Comparison of ENCODE assay signal across 13 mouse cellular contexts in genomic region chr1:178689512-178689911, GRCm38 (mm10).
DNase-seq lines count a peak whose midpoint lies in the region; ATAC-seq and TF ChIP-seq lines count a peak whose summit lies in the region.
"Had no signal": no experiment of that assay in that cellular context is flagged by ENCODE, and none has a peak within 500 bp of the region (broad histone marks: within the 10 kb centered on the region; RNA-seq: fewer than 3 reads in every experiment).

No protein-coding gene starts in this region.

- H3K4me1 ChIP-seq in cerebellum, adult 2 months (ENCODE audit: control insufficient read depth, insufficient read depth, low read length) = no peaks in the 10 kb centered on the region
- H3K4me1 ChIP-seq in hindbrain, embryonic 11.5 days (replicated peaks; ENCODE audit: control insufficient read depth, insufficient read depth, low read length) = no peaks in the 10 kb centered on the region
- peaks cover 27% of the 10 kb centered on the region for H3K4me1 ChIP-seq in hindbrain, embryonic 10.5 days (replicated peaks)
- H3K4me1 ChIP-seq in midbrain, postnatal 0 days (ENCODE audit: insufficient read depth, low read length) = no peaks in the 10 kb centered on the region
- peaks cover 4% of the 10 kb centered on the region; the same call in 1 of the 2 replicates for H3K4me1 ChIP-seq in midbrain, embryonic 13.5 days (replicated peaks)
- H3K4me1 ChIP-seq: liver, embryonic 13.5 days; midbrain, embryonic 15.5 days had no signal

- no peak for ATAC-seq in hindbrain, embryonic 11.5 days (ENCODE audit: low FRiP score)
- no peak for ATAC-seq in midbrain, postnatal 0 days (ENCODE audit: low FRiP score)
- ATAC-seq in midbrain, embryonic 13.5 days = no peak
- no peak for ATAC-seq in megakaryocyte, adult 5-6 weeks (ENCODE audit: poor library complexity, severe bottlenecking)
- ATAC-seq: midbrain, embryonic 15.5 days had no signal

- no peaks in the 10 kb centered on the region for H3K36me3 ChIP-seq in hindbrain, embryonic 11.5 days (ENCODE audit: control insufficient read depth, insufficient read depth, low read length)
- H3K36me3 ChIP-seq in hindbrain, embryonic 10.5 days = no peaks in the 10 kb centered on the region
- no peaks in the 10 kb centered on the region for H3K36me3 ChIP-seq in midbrain, postnatal 0 days (ENCODE audit: insufficient read depth, low read length)
- H3K36me3 ChIP-seq in midbrain, embryonic 13.5 days = no peaks in the 10 kb centered on the region
- H3K36me3 ChIP-seq: liver, embryonic 13.5 days; midbrain, embryonic 15.5 days had no signal

- H3K27me3 ChIP-seq in cerebellum, adult 2 months (ENCODE audit: control insufficient read depth, insufficient read depth, low read length) = no peaks in the 10 kb centered on the region
- H3K27me3 ChIP-seq in hindbrain, embryonic 11.5 days (ENCODE audit: control insufficient read depth, insufficient read depth, low read length) = no peaks in the 10 kb centered on the region
- no peaks in the 10 kb centered on the region for H3K27me3 ChIP-seq in hindbrain, embryonic 10.5 days (ENCODE audit: insufficient read depth, poor library complexity, severe bottlenecking)
- no peaks in the 10 kb centered on the region for H3K27me3 ChIP-seq in midbrain, postnatal 0 days (ENCODE audit: insufficient read depth, low read length)
- H3K27me3 ChIP-seq in midbrain, embryonic 13.5 days = 0 out of 2 replicates have a peak, but pooled peaks cover 4% of the 10 kb centered on the region
- H3K27me3 ChIP-seq: liver, embryonic 13.5 days; midbrain, embryonic 15.5 days had no signal

- H3K4me3 ChIP-seq in cerebellum, adult 2 months (replicated peaks; ENCODE audit: insufficient read depth, low read depth, low read length) = no peak overlapping the region
- no peak overlapping the region for H3K4me3 ChIP-seq in hindbrain, embryonic 11.5 days (ENCODE audit: low read depth, low read length)
- H3K4me3 ChIP-seq in hindbrain, embryonic 10.5 days = no peak overlapping the region
- no peak overlapping the region for H3K4me3 ChIP-seq in midbrain, postnatal 0 days (ENCODE audit: low read depth, low read length)
- H3K4me3 ChIP-seq in midbrain, embryonic 13.5 days (replicated peaks) = no peak overlapping the region
- H3K4me3 ChIP-seq: liver, embryonic 13.5 days; midbrain, embryonic 15.5 days had no signal

- no peaks in the 10 kb centered on the region for H3K9me3 ChIP-seq in hindbrain, embryonic 11.5 days (ENCODE audit: control insufficient read depth, low read length)
- no peaks in the 10 kb centered on the region for H3K9me3 ChIP-seq in hindbrain, embryonic 10.5 days
- no peaks in the 10 kb centered on the region for H3K9me3 ChIP-seq in midbrain, postnatal 0 days (ENCODE audit: low read length)
- no peaks in the 10 kb centered on the region for H3K9me3 ChIP-seq in midbrain, embryonic 13.5 days
- H3K9me3 ChIP-seq: liver, embryonic 13.5 days; midbrain, embryonic 15.5 days had no signal

- no peak overlapping the region for H3K4me2 ChIP-seq in hindbrain, embryonic 11.5 days (replicated peaks; ENCODE audit: low read depth, low read length)
- no peak overlapping the region for H3K4me2 ChIP-seq in midbrain, postnatal 0 days (ENCODE audit: low read depth, low read length, poor library complexity, severe bottlenecking)
- no peak overlapping the region for H3K4me2 ChIP-seq in midbrain, embryonic 13.5 days (replicated peaks)
- H3K4me2 ChIP-seq: liver, embryonic 13.5 days; midbrain, embryonic 15.5 days had no signal

- WGBS in cerebellum, adult 2 months = 74% methylated on average over 4 of the region's 4 CpGs
- 62% methylated on average over 4 of the region's 4 CpGs for WGBS in hindbrain, embryonic 11.5 days
- WGBS in hindbrain, embryonic 10.5 days = 60% methylated on average over 4 of the region's 4 CpGs
- 58% methylated on average over 4 of the region's 4 CpGs for WGBS in midbrain, postnatal 0 days
- 60% methylated on average over 4 of the region's 4 CpGs for WGBS in midbrain, embryonic 13.5 days

- DNase-seq in cerebellum, adult 2 months = peak in 1 of 2 experiments; percentile 17
- no peak for DNase-seq in cerebellum, adult 11-12 months
- peak; percentile 26 for DNase-seq in hindbrain, embryonic 11.5 days (ENCODE audit: low spot score)
- DNase-seq in hindbrain, embryonic 10.5 days (ENCODE audit: low spot score) = no peak
- peak; percentile 40 for DNase-seq in midbrain, postnatal 0 days (ENCODE audit: low spot score)
- peak; percentile 17 for DNase-seq in telencephalon, adult 2 months (ENCODE audit: low read depth, low spot score)
- DNase-seq: gastrocnemius, postnatal 25 days; kidney, adult 9 months; layer of hippocampus, postnatal 36 days; liver, embryonic 13.5 days had no signal

- no peak overlapping the region for H3K9ac ChIP-seq in hindbrain, embryonic 11.5 days (ENCODE audit: low read depth, low read length)
- H3K9ac ChIP-seq in midbrain, postnatal 0 days (replicated peaks; ENCODE audit: low read length, poor library complexity, severe bottlenecking) = no peak overlapping the region
- H3K9ac ChIP-seq in midbrain, embryonic 13.5 days (replicated peaks) = no peak overlapping the region
- H3K9ac ChIP-seq: liver, embryonic 13.5 days; midbrain, embryonic 15.5 days had no signal

- peak; percentile 55; the same call in 1 of the 2 replicates for TF ChIP-seq CTCF in cerebellum, adult 2 months (IDR thresholded peaks at IDR 0.05; ENCODE audit: borderline replicate concordance, insufficient read depth, low read depth, low read length)
- TF ChIP-seq CTCF in midbrain, postnatal 0 days (IDR thresholded peaks at IDR 0.05) = peak; percentile 65

- no peak overlapping the region for H3K27ac ChIP-seq in cerebellum, adult 2 months (ENCODE audit: insufficient read depth, low read length)
- H3K27ac ChIP-seq in hindbrain, embryonic 11.5 days (ENCODE audit: low read depth, low read length) = no peak overlapping the region
- no peak overlapping the region for H3K27ac ChIP-seq in hindbrain, embryonic 10.5 days
- H3K27ac ChIP-seq in midbrain, postnatal 0 days (ENCODE audit: low read depth, low read length) = no peak overlapping the region
- no peak overlapping the region for H3K27ac ChIP-seq in midbrain, embryonic 13.5 days
- H3K27ac ChIP-seq: liver, embryonic 13.5 days; midbrain, embryonic 15.5 days had no signal

- TF ChIP-seq POLR2A in cerebellum, adult 2 months (IDR thresholded peaks at IDR 0.05; ENCODE audit: borderline replicate concordance, insufficient read depth, low read length) = no peak

Comparison
In these comparisons a context has a peak if more than half of its experiments do, and no peak if none do; other contexts are left out.
1. DNase-seq: peak in hindbrain, embryonic 11.5 days (single experiment), midbrain, postnatal 0 days (single experiment) and telencephalon, adult 2 months (single experiment); none in cerebellum, adult 11-12 months (single experiment) and hindbrain, embryonic 10.5 days (single experiment).